Mouse (Mus musculus) frontal cortex, adult 2 months (tissue): ENCODE results near the gene Rhobtb3. TPM values are rescaled to one million over a fixed set of nuclear protein-coding genes. Genes with fewer than 3 reads are reported as not detected.
A peak's percentile ranks its signal among the peaks of the same experiment; 100 is the strongest.
"Not testable (repeated sequence)": the region's sequence is repeated elsewhere in the genome, so short reads cannot be mapped to it uniquely, and the experiment has no call there.

ENCODE experiments used
- DNase-seq, 2 experiments: peaks; one replicate each; pipeline ENCODE4 v3.0.0; 2022; ENCODE audit warnings: low spot score in 1 of 2; ENCODE audit errors: extremely low spot score in 1 of 2
- polyA plus RNA-seq: library from polyadenylated mRNA; depleted of rRNA; stranded (reverse); fragments of >200 nt; gene quantifications from 2 replicates; pipeline ENCODE4 v1.2.3, GENCODE M21; 2012

The Rhobtb3 gene
- polyA plus RNA-seq, 1 experiment: 15.4 TPM

GRCm38 (mm10) chr13:75852027-75852426 lies 91.7 kb downstream of the Rhobtb3 start:
- no peak for DNase-seq

GRCm38 (mm10) chr13:75847027-75847426 lies 96.7 kb downstream of the Rhobtb3 start:
- DNase-seq: no peak

GRCm38 (mm10) chr13:75845519-75846166 lies 98.1 kb downstream of the Rhobtb3 start:
- DNase-seq: no peak

GRCm38 (mm10) chr13:75844833-75845518 lies 98.7 kb downstream of the Rhobtb3 start:
- DNase-seq: no peak

GRCm38 (mm10) chr13:75843993-75844683 lies 99.6 kb downstream of the Rhobtb3 start:
- DNase-seq: no peak

DNA sequence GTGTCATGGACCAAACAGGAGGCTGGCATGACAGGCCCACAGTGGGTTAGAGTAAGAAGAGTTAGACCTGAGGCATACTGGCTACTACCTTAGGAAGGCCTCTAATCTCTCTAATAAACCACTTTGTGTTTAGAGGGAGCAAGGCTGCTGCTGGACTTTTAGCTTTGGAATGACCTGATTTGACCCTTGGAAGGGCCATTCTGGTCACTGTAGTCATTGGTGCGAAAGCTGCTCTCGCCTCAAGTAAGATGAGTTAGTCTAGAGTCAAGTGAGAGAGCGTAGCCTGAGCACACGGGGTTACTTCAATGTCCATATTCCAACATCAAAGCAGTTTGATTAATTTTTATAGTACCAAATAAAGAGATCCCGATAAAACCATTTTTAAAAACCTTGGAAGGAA lies 100.4 kb downstream of the Rhobtb3 start:
- no peak for DNase-seq

DNA sequence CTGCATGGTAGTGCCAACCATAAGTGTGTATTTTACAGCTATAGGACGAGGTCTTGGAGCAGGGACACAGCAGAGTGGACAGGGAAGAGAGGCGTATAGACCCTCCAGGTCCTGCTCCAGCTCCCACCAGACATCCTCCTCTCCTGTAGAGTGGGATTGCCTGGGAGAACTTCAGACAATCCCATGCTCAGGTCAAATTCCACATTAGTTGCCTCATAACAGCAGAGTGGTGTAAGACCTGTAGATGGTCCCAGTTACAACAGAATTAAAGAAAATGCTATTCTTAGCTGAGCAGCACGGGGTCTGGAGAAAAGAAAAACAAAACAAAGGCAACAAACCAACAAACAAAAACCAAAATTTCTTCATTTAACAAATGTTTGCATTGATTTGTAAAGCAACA lies 101.8 kb downstream of the Rhobtb3 start:
- no peak for DNase-seq

- DNase-seq: peak in 1 of 2 experiments; percentile 29
Observed at GRCm38 (mm10) chr13:75840752-75841285, 102.9 kb downstream of the Rhobtb3 start.

- DNase-seq: peak; percentile 79 to 90
Observed at GRCm38 (mm10) chr13:75839719-75840481, 103.8 kb downstream of the Rhobtb3 start, which contains the start of gene Glrx. Glrx (plus strand) TSS chr13:75839868.

DNA sequence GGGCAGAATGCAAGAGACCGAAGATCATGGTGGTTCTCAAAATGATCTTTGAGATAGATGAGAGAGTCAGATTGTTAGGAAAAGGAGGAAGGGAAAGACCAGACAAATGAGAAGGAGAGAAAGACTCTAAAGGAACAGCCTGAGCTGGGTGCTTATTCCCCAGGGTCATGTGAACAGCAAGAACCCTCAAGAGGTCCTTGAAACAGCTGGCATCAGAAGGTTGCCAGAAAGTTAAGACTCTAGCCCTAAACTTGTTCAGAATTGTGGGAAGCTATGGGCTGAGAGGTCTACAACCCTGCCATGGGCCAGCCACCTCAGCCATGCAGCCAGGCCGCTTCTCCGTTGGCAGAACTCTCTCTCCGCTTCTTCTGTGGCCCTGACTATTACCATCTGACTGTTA lies 105.2 kb downstream of the Rhobtb3 start:
- DNase-seq: no peak

DNA sequence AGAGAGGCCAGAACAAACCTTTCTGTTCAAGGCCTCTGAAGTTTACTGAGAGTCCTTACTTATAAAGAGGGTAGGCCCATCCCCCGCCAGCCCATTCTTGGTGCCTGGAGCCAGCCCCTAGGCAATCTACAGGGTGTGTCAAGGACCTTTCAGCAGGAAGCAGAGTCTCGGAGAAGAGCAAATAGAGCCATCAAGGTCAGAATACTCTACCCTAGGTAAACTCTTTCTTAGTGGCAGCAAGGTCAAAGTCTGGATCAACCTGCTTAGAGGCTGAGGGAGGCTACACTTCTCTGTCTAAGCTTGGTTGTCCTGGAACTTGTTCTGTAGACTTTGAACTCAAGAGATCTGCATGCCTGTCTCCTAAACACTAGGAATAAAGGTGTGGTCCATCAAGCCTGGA lies 108.3 kb downstream of the Rhobtb3 start:
- no peak for DNase-seq

DNA sequence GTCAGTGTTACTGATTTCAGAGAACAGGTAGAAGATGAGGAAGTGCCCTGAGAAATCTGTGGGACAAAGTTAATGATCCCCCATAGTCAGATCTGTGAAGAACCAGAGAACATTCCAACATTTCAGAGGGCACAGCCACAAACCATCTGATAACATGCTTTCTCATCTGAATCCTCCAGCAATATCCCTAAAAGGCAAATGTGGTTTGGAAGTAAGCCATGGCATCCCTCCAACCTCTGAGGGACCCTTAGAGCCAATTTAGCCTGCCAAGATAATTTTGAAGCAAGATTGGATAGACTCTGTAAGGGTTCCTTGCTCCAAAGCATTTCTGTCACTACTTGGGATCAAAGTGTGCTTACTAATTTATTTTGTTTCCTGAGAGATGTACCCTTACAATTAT lies 110.2 kb downstream of the Rhobtb3 start:
- DNase-seq: no peak

- no peak for DNase-seq
Observed at GRCm38 (mm10) chr13:75832697-75833096, 111.0 kb downstream of the Rhobtb3 start.

- DNase-seq: no peak
Observed at GRCm38 (mm10) chr13:75831710-75832109, 112.0 kb downstream of the Rhobtb3 start.

DNA sequence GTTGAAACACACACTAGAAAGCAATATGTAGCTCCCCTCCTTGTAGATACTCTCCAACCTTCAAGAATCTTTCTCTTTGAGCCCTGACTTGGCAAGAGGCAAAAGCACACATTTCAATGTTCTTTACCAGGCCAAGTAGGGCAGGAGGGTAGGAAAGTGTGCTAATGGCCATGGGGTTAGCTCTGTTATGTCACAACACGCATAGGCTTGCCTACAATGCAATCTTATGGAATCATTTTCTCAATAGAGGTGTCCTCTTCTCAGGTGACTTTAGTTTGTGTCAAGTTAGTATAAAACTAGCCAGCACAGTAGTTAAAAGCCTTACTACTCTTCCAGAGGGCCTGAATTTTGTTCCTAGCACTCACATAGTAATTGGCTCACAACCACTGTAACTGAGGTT lies 113.0 kb downstream of the Rhobtb3 start:
- no peak for DNase-seq

GRCm38 (mm10) chr13:75825388-75825787 lies 118.3 kb downstream of the Rhobtb3 start:
- DNase-seq: no peak

GRCm38 (mm10) chr13:75824611-75825319 lies 119.0 kb downstream of the Rhobtb3 start:
- DNase-seq: no peak

DNA sequence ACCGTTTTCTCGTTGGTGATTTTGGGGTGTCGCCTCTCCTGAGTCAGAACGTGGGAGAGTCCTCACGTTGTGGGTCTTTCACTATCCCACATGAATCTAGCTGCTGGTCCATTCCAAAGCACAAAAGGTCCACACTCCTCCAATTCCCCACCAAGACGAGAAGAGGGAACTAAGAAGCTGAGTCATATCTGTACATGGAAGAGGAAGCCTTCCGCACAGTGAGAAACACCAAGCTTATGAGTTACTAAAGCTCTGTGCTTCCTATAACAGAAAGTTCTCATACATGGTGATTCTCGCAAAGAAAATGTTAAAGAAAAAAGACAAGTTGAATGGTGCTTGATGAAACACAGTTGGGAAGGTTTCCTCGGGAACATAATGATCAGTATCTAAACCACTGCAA lies 120.5 kb downstream of the Rhobtb3 start:
- DNase-seq: no peak

DNA sequence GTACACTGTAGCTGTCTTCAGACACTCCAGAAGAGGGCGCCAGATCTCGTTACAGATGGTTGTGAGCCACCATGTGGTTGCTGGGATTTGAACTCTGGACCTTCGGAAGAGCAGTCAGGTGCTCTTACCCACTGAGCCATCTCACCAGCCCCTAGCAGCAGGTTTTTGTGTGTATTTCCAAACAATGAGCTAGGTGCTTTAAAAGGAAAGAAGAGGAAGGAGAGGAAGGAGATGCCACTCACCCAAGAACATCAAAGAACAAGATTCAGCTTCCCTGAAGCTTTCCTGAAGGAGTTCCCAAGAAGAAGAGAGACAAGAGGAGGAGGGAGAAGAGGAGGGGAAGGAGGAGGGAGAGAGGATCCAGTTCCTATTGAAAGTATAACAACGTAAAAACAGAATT lies 121.4 kb downstream of the Rhobtb3 start:
- not testable (repeated sequence) for DNase-seq

GRCm38 (mm10) chr13:75819898-75820297 lies 123.8 kb downstream of the Rhobtb3 start:
- DNase-seq: no peak
